Mouse (Mus musculus) forebrain, embryonic 12.5 days (tissue): Measurements from ENCODE around the gene Llgl1. TPM values are rescaled to one million over a fixed set of nuclear protein-coding genes. Genes with fewer than 3 reads are reported as not detected.
A peak's percentile ranks its signal among the peaks of the same experiment; 100 is the strongest.

Experiments used
- ATAC-seq: fragments of 200-750 bp; cut with Nextera tagmentation; 2 replicates; pipeline ENCODE4 v1.8.0; 2017; ENCODE audit warnings: moderate TSS enrichment; ENCODE audit not compliant: low FRiP score
- H3K27ac ChIP-seq: fragments of 300-500 bp; sonication (generic); 2 replicates; pipeline ENCODE4 v1.5.1; 2016; ENCODE audit warnings: mild to moderate bottlenecking
- H3K27me3 ChIP-seq: fragments of 300-500 bp; sonication (generic); 2 replicates; pipeline ENCODE4 v1.6.1; 2016; ENCODE audit warnings: mild to moderate bottlenecking
- H3K36me3 ChIP-seq: fragments of 300-500 bp; sonication (generic); replicated peaks from 2 replicates; pipeline ENCODE4 v1.6.1; 2016; ENCODE audit warnings: mild to moderate bottlenecking
- H3K4me1 ChIP-seq: fragments of 300-500 bp; sonication (generic); 2 replicates; pipeline ENCODE4 v1.6.1; 2016
- H3K4me2 ChIP-seq: fragments of 300-500 bp; sonication (generic); 2 replicates; pipeline ENCODE4 v1.6.1; 2016; ENCODE audit warnings: mild to moderate bottlenecking, moderate library complexity
- H3K4me3 ChIP-seq: fragments of 300-500 bp; sonication (generic); replicated peaks from 2 replicates; pipeline ENCODE4 v1.5.1; 2016; ENCODE audit warnings: mild to moderate bottlenecking
- H3K9ac ChIP-seq: fragments of 300-500 bp; sonication (generic); 2 replicates; pipeline ENCODE4 v1.6.1; 2016; ENCODE audit warnings: mild to moderate bottlenecking
- H3K9me3 ChIP-seq: fragments of 300-500 bp; sonication (generic); 2 replicates; pipeline ENCODE4 v1.6.1; 2016
- WGBS: fragments of 180-500 bp; shearing (Covaris S2); methylation state at CpG from one replicate; pipeline ENCODE4 v1.1.7; 2016; 5-methylcytosine and 5-hydroxymethylcytosine counted together
- polyA plus RNA-seq: library from polyadenylated mRNA; unstranded; fragments of >200 nt; fragmentation: Nextera tagmentation; extraction: Ambion mirVana; gene quantifications from 2 replicates; pipeline ENCODE4 v1.2.1, GENCODE M21; 2016

Llgl1 gene
- polyA plus RNA-seq, 1 experiment from 2014 or later: 138 TPM

DNA sequence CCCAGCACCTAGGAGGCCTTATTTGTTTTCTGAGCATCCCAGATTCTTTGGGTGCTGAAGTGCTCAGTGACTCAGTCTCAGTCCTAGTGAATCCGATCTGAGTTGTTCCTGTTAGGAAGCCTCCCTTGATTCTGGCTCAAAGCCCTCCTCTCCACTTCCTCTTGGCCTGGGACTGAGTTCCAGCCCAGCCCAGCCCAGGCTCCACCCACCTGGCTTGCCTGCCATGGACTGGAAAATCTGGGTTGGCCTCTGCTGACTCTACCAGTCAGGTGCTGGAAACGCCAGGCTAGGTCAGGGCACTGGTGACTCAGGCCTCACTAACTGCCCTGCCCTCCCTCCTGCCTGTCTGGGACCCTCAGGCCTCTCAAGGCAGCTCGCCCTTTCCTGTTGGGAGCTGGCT lies 8.1 kb downstream of the Llgl1 start:
- H3K36me3 ChIP-seq: peaks cover 93% of the 10 kb centered on the region
- peaks cover 14% of the 10 kb centered on the region for H3K4me1 ChIP-seq

DNA sequence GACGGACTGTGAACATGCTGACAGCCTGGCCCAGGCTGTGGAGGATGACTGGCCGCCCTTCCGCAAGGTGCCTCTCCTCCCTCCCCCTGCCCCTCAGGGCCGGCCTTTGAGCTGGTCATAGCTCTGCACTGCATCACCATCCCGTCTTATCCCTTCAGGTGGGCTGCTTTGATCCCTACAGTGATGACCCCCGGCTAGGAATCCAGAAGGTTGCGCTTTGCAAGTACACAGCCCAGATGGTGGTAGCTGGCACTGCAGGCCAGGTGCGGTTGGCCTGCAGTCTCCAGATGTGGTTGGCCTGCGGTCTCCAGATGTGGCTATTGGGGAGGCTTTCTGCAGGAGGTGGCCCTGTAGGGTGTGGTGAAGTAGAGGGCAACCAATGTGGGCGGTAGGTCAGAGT lies 9.1 kb downstream of the Llgl1 start:
- WGBS: 96% methylated on average over 10 of the region's 10 CpGs
- ATAC-seq: no peak
- H3K27ac ChIP-seq: no peak overlapping the region
- no peak overlapping the region for H3K4me2 ChIP-seq
- H3K27me3 ChIP-seq: no peaks in the 10 kb centered on the region
- H3K9ac ChIP-seq: no peak overlapping the region
- peaks cover 4% of the 10 kb centered on the region; the same call in 1 of the 2 replicates for H3K4me1 ChIP-seq
- H3K4me3 ChIP-seq: no peak overlapping the region
- H3K9me3 ChIP-seq: no peaks in the 10 kb centered on the region
- peaks cover 100% of the 10 kb centered on the region for H3K36me3 ChIP-seq

More for the DNA sequence above, 8.1 kb downstream of the Llgl1 start:
- H3K9me3 ChIP-seq: no peaks in the 10 kb centered on the region
- H3K4me2 ChIP-seq: no peak overlapping the region
- no peak for ATAC-seq
- H3K27me3 ChIP-seq: no peaks in the 10 kb centered on the region
- no peak overlapping the region for H3K4me3 ChIP-seq
- 87% methylated on average over 3 of the region's 3 CpGs for WGBS
- no peak overlapping the region for H3K9ac ChIP-seq
- no peak overlapping the region for H3K27ac ChIP-seq

DNA sequence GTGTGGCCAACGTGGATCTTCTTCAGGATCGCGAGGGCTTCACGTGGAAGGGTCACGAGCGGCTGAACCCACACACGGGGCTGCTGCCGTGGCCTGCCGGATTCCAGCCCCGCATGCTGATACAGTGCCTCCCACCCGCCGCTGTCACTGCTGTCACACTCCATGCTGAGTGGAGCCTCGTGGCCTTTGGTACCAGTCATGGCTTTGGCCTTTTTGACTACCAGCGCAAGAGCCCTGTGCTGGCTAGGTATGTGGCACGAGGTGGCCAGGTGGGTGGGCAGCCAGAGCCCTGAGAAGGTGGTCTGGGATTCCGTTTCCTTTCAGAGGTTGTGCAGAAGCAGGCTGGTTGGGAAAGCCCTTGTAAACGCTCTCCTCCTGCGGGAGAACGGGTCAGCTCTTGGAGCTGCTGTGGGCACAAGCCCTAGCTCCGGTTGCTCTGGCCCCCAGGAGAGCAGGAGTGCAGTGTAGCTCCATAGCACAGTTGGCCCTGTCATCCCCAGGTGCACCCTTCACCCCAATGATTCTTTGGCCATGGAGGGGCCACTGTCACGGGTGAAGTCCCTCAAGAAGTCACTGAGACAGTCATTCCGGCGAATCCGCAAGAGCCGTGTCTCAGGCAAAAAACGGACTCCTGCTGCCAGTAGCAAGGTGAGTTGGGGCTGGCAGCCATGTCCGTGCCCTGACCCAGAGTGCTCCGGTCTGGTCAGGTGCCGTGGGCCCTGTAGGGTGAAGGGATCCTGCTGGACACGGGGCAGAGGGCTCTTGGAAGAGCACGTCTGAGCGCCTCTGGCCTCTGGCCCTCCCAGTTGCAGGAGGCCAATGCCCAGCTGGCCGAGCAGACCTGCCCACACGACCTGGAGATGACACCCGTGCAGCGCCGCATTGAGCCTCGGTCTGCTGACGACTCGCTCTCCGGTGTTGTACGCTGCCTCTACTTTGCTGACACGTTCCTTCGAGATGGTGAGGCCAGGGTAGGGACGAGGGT lies 10.2 kb downstream of the Llgl1 start:
- H3K4me1 ChIP-seq: no peaks in the 10 kb centered on the region
- no peak for ATAC-seq
- no peak overlapping the region for H3K9ac ChIP-seq
- 93% methylated on average over 45 of the region's 45 CpGs for WGBS
- no peaks in the 10 kb centered on the region for H3K9me3 ChIP-seq
- H3K4me3 ChIP-seq: no peak overlapping the region
- no peak overlapping the region for H3K27ac ChIP-seq
- peaks cover 100% of the 10 kb centered on the region for H3K36me3 ChIP-seq
- no peaks in the 10 kb centered on the region for H3K27me3 ChIP-seq
- no peak overlapping the region for H3K4me2 ChIP-seq

DNA sequence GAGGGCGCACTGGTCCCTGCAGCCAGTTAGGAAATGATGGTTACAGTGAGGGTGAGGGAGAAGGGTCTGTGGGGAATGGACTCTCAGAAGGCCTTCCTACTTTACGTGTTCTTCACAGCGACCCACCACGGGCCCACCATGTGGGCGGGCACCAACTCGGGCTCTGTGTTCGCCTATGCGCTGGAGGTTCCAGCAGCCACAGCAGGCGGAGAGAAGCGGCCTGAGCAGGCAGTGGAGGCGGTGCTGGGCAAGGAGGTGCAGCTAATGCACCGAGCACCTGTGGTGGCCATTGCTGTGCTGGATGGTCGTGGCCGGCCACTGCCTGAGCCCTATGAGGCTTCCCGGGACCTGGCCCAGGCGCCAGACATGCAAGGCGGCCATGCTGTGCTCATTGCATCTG lies 11.7 kb downstream of the Llgl1 start:
- ATAC-seq: no peak
- H3K9me3 ChIP-seq: no peaks in the 10 kb centered on the region
- H3K27me3 ChIP-seq: no peaks in the 10 kb centered on the region
- H3K9ac ChIP-seq: no peak overlapping the region
- 97% methylated on average over 17 of the region's 17 CpGs for WGBS
- H3K4me3 ChIP-seq: no peak overlapping the region
- peaks cover 100% of the 10 kb centered on the region for H3K36me3 ChIP-seq
- no peak overlapping the region for H3K4me2 ChIP-seq
- no peaks in the 10 kb centered on the region for H3K4me1 ChIP-seq
- H3K27ac ChIP-seq: no peak overlapping the region

DNA sequence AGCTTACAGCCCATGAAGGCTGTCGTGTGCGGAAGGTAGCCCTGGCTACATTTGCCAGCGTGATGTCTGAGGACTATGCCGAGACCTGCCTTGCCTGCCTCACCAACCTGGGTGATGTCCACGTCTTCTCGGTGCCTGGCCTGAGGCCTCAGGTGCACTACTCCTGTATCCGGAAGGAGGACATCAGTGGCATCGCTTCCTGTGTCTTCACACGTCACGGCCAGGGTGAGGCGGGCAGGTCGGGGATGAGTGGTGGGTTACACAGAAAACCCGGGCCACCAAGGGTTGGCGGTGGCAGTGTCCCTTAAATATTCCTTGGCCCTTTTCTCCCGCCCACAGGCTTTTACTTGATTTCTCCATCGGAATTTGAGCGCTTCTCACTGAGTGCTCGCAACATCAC lies 12.5 kb downstream of the Llgl1 start:
- ATAC-seq: no peak
- H3K27me3 ChIP-seq: no peaks in the 10 kb centered on the region
- H3K4me1 ChIP-seq: no peaks in the 10 kb centered on the region
- H3K9me3 ChIP-seq: no peaks in the 10 kb centered on the region
- 94% methylated on average over 18 of the region's 18 CpGs for WGBS
- peaks cover 100% of the 10 kb centered on the region for H3K36me3 ChIP-seq
- no peak overlapping the region for H3K9ac ChIP-seq
- H3K4me2 ChIP-seq: no peak overlapping the region
- no peak overlapping the region for H3K27ac ChIP-seq
- no peak overlapping the region for H3K4me3 ChIP-seq

DNA sequence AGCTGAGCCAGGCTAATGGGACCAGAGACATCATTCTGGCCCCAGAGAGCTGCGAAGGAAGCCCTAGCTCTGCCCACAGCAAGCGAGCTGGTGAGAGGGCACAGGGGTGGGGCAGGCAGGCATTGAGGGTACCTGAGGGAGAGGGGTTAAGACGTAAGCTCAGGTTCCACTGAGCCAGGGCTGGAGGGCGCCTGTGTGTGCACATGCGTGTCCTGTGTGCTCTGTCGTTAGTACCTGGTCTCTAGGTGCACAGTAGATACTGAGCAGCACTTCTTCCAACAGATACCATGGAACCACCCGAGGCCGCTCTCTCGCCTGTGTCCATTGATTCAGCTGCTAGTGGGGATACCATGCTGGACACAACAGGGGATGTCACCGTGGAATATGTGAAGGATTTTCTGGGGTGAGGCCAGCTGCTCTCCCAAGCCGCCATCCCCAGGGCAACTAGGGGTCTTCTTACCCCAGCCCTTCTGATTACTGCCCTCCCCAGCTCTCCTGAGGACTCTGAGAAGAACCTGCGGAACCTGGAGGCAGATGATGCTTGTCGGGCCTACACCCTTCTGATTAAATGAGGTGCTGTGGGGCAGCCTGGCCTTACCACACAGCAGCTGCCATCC lies 13.2 kb downstream of the Llgl1 start:
- Histone ChIP-seq H3K27me3 (no peaks in the 10 kb centered on the region), H3K4me2 (no peak overlapping the region), H3K9me3 (no peaks in the 10 kb centered on the region), H3K4me1 (no peaks in the 10 kb centered on the region), H3K27ac (no peak overlapping the region), H3K9ac (no peak overlapping the region), H3K36me3 (peaks cover 100% of the 10 kb centered on the region), H3K4me3 (no peak overlapping the region)
- ATAC-seq: no peak
- 94% methylated on average over 13 of the region's 13 CpGs for WGBS

DNA sequence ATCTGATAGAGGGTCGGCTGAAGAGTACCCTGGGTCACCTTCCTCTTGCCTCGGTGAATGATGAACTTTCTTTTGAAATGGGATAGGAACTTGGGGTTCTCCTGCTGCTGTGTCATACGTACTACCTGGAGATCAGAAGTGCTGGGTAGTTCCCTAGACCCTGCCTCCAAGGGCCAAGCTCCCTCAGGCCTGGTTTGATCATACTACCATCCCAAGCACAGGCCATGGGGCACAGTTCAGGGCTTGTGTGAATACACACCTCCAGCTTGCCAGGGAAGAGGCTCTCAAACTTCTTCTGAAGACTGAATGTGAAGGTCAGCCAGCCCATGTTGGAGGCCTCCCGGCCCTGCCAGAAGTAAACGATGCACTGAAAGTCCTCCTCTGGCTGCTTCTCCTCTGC lies 16.3 kb downstream of the Llgl1 start:
- Histone ChIP-seq H3K4me2 (no peak overlapping the region), H3K27ac (no peak overlapping the region), H3K9me3 (no peaks in the 10 kb centered on the region), H3K4me3 (no peak overlapping the region), H3K27me3 (no peaks in the 10 kb centered on the region), H3K9ac (no peak overlapping the region), H3K36me3 (peaks cover 98% of the 10 kb centered on the region), H3K4me1 (no peaks in the 10 kb centered on the region)
- ATAC-seq: no peak
- WGBS: 88% methylated on average over 5 of the region's 5 CpGs

DNA sequence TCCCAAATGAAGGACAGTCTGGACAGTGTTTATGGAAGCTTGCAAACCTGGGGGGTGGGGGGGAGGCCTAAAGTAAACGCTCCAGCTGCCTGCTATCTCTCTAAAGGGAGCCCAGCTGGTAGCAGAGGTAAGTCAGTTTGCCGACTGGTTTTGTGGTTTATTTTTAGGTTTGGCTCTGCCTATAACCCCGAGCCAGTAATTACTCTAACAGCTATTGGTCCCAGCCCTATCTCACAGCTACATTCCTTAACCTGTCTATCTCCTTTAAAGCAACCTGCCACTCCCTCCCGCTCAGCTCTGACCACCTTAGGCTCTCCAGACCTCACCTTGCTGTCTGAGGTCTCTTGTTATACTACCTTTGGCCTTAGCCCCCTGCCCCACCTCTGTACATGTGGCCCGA lies 19.7 kb downstream of the Llgl1 start:
- Histone ChIP-seq H3K4me1 (no peaks in the 10 kb centered on the region), H3K36me3 (peaks cover 98% of the 10 kb centered on the region), H3K4me2 (no peak overlapping the region), H3K9ac (no peak overlapping the region), H3K27ac (no peak overlapping the region), H3K4me3 (no peak overlapping the region), H3K27me3 (no peaks in the 10 kb centered on the region), H3K9me3 (no peaks in the 10 kb centered on the region)
- 88% methylated on average over 5 of the region's 5 CpGs for WGBS
- ATAC-seq: no peak

DNA sequence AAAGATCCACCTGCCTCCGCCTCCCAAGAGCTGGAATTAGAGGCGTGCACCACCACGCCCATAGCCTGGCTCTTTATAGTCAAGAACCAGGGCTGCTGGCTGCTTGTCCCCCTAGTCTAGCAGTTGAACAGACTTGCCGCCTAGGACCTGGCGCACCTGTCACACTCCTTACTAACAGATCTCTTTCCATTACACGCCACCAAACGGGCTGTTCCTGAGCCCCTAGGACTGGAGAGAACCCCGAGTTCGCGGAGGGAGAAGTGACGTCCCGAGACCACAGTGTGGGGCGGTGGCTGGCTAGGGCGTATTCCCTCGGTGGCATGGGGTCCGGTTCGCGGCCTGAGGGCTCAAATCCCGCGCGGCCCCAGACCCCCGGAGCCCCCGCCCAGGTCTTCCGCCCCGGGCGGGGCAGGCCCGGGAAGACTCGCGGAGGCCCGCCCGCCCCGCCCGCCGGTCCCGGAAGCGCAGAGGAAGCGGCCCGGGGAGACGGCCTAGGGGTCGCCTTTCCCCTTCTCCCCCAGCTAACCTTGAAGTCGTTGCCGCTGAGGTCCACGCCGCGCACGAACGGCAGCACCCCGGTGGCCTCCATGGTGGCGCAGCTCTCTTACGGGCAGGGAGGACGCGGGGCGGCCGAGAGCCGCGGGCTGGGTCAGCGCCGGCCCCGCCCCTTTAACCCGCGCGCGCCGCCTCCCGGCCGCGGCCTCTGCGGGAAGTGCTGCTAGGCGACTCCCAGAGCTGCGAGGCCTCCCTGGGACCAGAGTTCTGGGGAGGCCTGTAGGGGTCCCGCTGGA lies 27.3 kb downstream of the Llgl1 start, which contains the start of gene Flii:
Flii (minus strand) TSS at position 663 of the 791 bp plus-strand sequence.
- H3K4me1 ChIP-seq: peaks cover 26% of the 10 kb centered on the region
- H3K36me3 ChIP-seq: peaks cover 43% of the 10 kb centered on the region
- ATAC-seq: peak; percentile 74
- no peaks in the 10 kb centered on the region for H3K27me3 ChIP-seq
- peak within 1 kb of the TSS; percentile 65 for H3K4me2 ChIP-seq
- peak within 1 kb of the TSS; percentile 88 for H3K9ac ChIP-seq
- H3K9me3 ChIP-seq: no peaks in the 10 kb centered on the region
- peak within 1 kb of the TSS; percentile 84 for H3K27ac ChIP-seq
- H3K4me3 ChIP-seq: peak within 1 kb of the TSS; percentile 80
- WGBS: under 1% methylated on average over 65 of the region's 71 CpGs

DNA sequence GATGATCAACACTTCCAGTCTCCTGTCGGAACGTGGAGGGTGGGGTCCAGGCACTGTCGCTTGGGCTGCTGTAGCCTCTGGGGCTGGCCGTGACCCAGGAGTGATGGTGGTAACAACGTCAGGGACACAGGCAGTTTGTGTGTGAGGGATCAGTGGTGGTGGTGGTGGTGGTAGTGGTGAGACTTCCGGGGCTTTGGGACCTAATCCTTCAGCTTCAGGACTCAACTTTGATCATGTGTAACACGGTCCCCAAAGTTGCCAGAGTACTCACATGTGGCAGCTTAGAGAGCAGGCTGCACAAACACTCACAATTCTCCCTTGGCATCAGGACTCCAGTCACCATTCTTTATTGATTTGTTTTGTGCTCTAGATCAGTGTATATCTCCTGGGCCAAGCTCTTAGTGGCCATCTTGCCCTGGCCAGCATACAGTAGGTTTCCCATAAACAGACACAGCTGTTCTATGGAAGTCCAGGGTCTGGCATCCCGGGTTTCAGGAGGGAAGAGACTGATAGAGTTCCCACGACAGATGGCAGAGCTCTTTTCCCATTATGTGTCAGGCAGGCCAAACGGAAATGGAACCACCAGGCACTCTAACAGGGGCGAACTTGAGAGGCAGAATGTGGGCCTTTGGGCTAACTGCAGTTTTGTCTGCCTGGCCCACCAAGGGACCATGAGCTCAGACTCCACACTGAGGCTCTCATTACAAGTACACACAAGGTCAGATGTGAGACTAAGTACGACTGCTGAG lies 28.0 kb downstream of the Llgl1 start:
- H3K9ac ChIP-seq: peak overlapping the region; percentile 88

DNA sequence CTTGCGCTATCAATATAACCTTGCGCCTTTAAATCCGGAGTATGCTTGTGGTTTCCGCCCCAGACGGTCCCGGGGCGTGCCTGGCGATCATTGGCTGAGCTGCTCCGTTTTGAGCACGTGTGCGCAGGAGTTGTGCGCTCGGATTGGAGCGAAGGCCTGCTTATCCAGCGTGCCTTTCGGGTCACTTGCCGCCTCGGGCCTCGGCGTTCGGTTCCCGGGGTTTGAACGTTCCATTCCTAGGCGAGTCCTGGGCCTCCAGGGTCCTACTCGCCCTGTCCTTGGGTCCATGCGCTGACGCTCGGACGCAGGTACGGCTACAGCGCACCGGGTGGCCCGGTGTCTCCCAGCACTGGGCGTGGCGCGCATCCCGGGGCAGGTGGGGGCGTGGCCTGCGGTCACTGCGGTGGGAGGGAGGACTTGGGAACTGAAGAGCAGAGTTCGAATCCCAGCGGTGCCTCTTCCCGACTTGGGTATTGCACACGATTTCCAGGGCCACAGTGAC lies 28.8 kb downstream of the Llgl1 start, which contains the start of gene Mief2:
Mief2 (plus strand) TSS at position 139 of the 502 bp plus-strand sequence.
- Histone ChIP-seq H3K36me3 (peaks cover 42% of the 10 kb centered on the region), H3K4me1 (peaks cover 26% of the 10 kb centered on the region), H3K4me2 (peak within 1 kb of the TSS; percentile 65), H3K27ac (peak within 1 kb of the TSS; percentile 84), H3K9me3 (no peaks in the 10 kb centered on the region), H3K27me3 (no peaks in the 10 kb centered on the region), H3K4me3 (peak within 1 kb of the TSS; percentile 80), H3K9ac (peak within 1 kb of the TSS; percentile 88)
- ATAC-seq: peak; percentile 93
- WGBS: under 1% methylated on average over 44 of the region's 44 CpGs

More for the DNA sequence above, 28.0 kb downstream of the Llgl1 start:
- 9% methylated on average over 12 of the region's 12 CpGs for WGBS
- Histone ChIP-seq H3K9me3 (no peaks in the 10 kb centered on the region), H3K27me3 (no peaks in the 10 kb centered on the region), H3K27ac (peak overlapping the region; percentile 84), H3K4me1 (peaks cover 26% of the 10 kb centered on the region), H3K4me3 (peak overlapping the region; percentile 80), H3K4me2 (peak overlapping the region; percentile 65), H3K36me3 (peaks cover 42% of the 10 kb centered on the region)
- peak; percentile 33 for ATAC-seq
